Mouse (Mus musculus) neural tube, embryonic 15.5 days (tissue): ENCODE data around the gene Agmo. TPM values are rescaled to one million over a fixed set of nuclear protein-coding genes. Genes with fewer than 3 reads are reported as not detected.

ENCODE experiments used
- ATAC-seq: fragments of 200-750 bp; cut with Nextera tagmentation; 2 replicates; pipeline ENCODE4 v1.8.0; 2017; ENCODE audit warnings: mild to moderate bottlenecking, moderate TSS enrichment, moderate library complexity; ENCODE audit not compliant: low FRiP score
- H3K27ac ChIP-seq: fragments of 300-500 bp; sonication (generic); replicated peaks from 2 replicates; pipeline ENCODE4 v1.5.1; 2015; ENCODE audit warnings: mild to moderate bottlenecking, inconsistent platforms
- H3K27me3 ChIP-seq: fragments of 300-500 bp; sonication (generic); replicated peaks from 2 replicates; pipeline ENCODE4 v1.6.1; 2015; ENCODE audit warnings: inconsistent platforms
- H3K36me3 ChIP-seq: fragments of 300-500 bp; sonication (generic); 2 replicates; pipeline ENCODE4 v1.6.1; 2015; ENCODE audit warnings: inconsistent platforms
- H3K4me1 ChIP-seq: fragments of 300-500 bp; sonication (generic); 2 replicates; pipeline ENCODE4 v1.6.1; 2015; ENCODE audit warnings: inconsistent platforms
- H3K4me2 ChIP-seq: fragments of 300-500 bp; sonication (generic); 2 replicates; pipeline ENCODE4 v1.6.1; 2015; ENCODE audit warnings: inconsistent platforms, mild to moderate bottlenecking, moderate library complexity
- H3K4me3 ChIP-seq: fragments of 300-500 bp; sonication (generic); replicated peaks from 2 replicates; pipeline ENCODE4 v1.5.1; 2015; ENCODE audit warnings: mild to moderate bottlenecking, inconsistent platforms
- H3K9ac ChIP-seq: fragments of 300-500 bp; sonication (generic); replicated peaks from 2 replicates; pipeline ENCODE4 v1.6.1; 2015; ENCODE audit warnings: mild to moderate bottlenecking, inconsistent platforms
- H3K9me3 ChIP-seq: fragments of 300-500 bp; sonication (generic); replicated peaks from 2 replicates; pipeline ENCODE4 v1.6.1; 2016; ENCODE audit warnings: inconsistent platforms
- WGBS: fragments of 180-500 bp; shearing (Covaris S2); methylation state at CpG from one replicate; pipeline ENCODE4 v1.1.7; 2015; ENCODE audit warnings: mixed read lengths; 5-methylcytosine and 5-hydroxymethylcytosine counted together
- polyA plus RNA-seq: library from polyadenylated mRNA; unstranded; fragments of >200 nt; fragmentation: Nextera tagmentation; extraction: Ambion mirVana; gene quantifications from 2 replicates; pipeline ENCODE4 v1.2.1, GENCODE M21; 2015

Agmo gene
- 1.1 and 1.7 TPM in 2 replicates for polyA plus RNA-seq

DNA sequence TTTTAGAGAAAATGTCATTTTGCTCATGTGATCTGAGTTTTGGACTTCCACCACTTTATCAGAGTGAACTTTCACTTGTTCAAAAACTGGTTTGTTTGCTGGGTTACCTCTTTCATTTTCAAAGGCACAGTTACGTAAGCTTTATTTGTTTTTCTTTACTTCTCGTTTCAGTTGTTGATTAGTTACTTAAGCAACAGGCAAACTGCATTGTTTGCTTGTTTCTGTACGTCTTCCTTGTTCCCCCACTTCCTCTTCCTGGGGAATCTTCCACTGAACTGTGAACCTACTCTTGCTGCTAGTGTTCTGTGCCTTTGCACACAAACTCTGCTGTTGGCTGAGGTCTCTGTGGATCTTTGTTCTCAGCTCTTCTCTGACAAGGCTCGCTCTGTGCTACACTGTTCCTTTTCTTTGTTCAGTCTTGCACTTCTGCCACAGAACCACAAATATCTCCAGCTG, at the start of gene Agmo:
Gene Agmo, plus strand, starts transcription at position 76 of the 456 bp plus-strand sequence.
- WGBS = 62% methylated on average over 4 of the region's 4 CpGs
- Histone ChIP-seq H3K4me2 (0 out of 2 replicates have a peak within 1 kb of the TSS, but pooled peaks have one; percentile 5), H3K4me3 (no peak within 1 kb of the TSS), H3K27me3 (no peaks in the 10 kb centered on the region), H3K27ac (no peak within 1 kb of the TSS), H3K9me3 (no peaks in the 10 kb centered on the region), H3K4me1 (no peaks in the 10 kb centered on the region), H3K9ac (no peak within 1 kb of the TSS), H3K36me3 (no peaks in the 10 kb centered on the region)
- ATAC-seq = no peak

GRCm38 (mm10) chr12:37231119-37231518, 10.3 kb upstream of the Agmo start:
- no peak overlapping the region for H3K27ac ChIP-seq
- H3K9ac ChIP-seq = no peak overlapping the region
- 95% methylated on average over 1 of the region's 1 CpGs for WGBS
- no peak for ATAC-seq
- H3K4me2 ChIP-seq = no peak overlapping the region
- H3K9me3 ChIP-seq = no peaks in the 10 kb centered on the region
- H3K36me3 ChIP-seq = no peaks in the 10 kb centered on the region
- H3K4me3 ChIP-seq = no peak overlapping the region
- no peaks in the 10 kb centered on the region for H3K4me1 ChIP-seq
- no peaks in the 10 kb centered on the region for H3K27me3 ChIP-seq

DNA sequence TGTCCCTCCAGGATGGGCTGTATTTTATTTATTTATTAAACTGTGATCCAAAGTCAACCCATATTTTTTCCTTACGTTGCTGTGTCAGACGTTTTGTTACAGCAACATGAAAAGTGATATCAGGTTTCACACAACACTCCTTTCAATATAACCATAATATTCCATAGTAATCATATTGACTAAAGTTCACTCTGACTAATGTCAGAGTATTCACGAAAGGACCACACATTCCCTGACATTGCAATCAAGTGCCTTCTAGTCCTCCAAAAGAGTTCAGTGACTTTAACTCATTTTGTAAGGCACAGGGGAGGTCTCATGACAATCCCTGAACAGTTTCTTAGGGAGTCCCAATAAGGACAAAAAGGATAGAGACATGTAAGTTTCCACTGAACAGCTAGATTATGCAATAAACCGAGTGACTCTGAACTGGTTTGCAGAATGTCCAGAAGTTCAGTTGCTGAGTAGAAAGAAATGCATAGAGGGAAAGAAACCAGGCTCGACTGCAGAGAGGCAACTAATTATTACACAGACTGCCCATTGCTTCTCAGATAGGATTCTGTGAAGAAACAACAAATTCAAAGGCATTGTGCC, 371 bp upstream of the Agmo start:
- 78% methylated on average over 5 of the region's 5 CpGs for WGBS
- H3K4me2 ChIP-seq = no peak overlapping the region
- no peak overlapping the region for H3K9ac ChIP-seq
- no peak overlapping the region for H3K27ac ChIP-seq
- H3K4me3 ChIP-seq = no peak overlapping the region
- H3K27me3 ChIP-seq = no peaks in the 10 kb centered on the region
- H3K9me3 ChIP-seq = no peaks in the 10 kb centered on the region
- no peaks in the 10 kb centered on the region for H3K4me1 ChIP-seq
- no peak for ATAC-seq
- no peaks in the 10 kb centered on the region for H3K36me3 ChIP-seq

DNA sequence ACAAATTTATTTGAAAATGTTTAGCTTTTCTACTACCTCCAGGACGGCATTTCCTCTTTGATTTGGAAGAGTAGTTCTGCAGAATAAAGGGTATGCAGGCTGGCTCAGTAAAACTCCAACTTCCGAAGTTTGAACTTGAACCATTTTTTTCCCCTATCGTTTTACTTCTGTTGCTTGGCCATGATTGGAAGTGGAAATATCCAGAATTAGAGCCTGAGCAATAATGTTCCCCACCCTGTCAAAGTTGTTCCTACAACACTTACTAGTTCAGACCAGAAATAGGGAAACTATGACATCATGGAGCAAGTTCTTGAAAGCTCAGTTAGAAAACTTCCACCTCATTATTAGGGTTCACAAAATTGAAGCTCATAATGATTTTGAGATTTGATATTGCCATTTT, 1.0 kb downstream of the Agmo start:
- WGBS = 91% methylated on average over 3 of the region's 3 CpGs
- no peaks in the 10 kb centered on the region for H3K27me3 ChIP-seq
- no peak overlapping the region for H3K27ac ChIP-seq
- no peaks in the 10 kb centered on the region for H3K36me3 ChIP-seq
- no peak for ATAC-seq
- no peak overlapping the region for H3K4me2 ChIP-seq
- no peaks in the 10 kb centered on the region for H3K4me1 ChIP-seq
- H3K4me3 ChIP-seq = no peak overlapping the region
- H3K9me3 ChIP-seq = no peaks in the 10 kb centered on the region
- no peak overlapping the region for H3K9ac ChIP-seq

- no peak for ATAC-seq
- Histone ChIP-seq H3K4me2 (no peak overlapping the region), H3K4me1 (no peaks in the 10 kb centered on the region), H3K27me3 (no peaks in the 10 kb centered on the region), H3K27ac (no peak overlapping the region), H3K9ac (no peak overlapping the region), H3K9me3 (no peaks in the 10 kb centered on the region), H3K4me3 (no peak overlapping the region), H3K36me3 (no peaks in the 10 kb centered on the region)
- 93% methylated on average over 1 of the region's 1 CpGs for WGBS
Observed at GRCm38 (mm10) chr12:37244876-37245275, 3.4 kb downstream of the Agmo start.

- Histone ChIP-seq H3K4me2 (no peak overlapping the region), H3K36me3 (no peaks in the 10 kb centered on the region), H3K4me3 (no peak overlapping the region), H3K27ac (no peak overlapping the region), H3K9me3 (no peaks in the 10 kb centered on the region), H3K27me3 (no peaks in the 10 kb centered on the region), H3K9ac (no peak overlapping the region), H3K4me1 (no peaks in the 10 kb centered on the region)
- no peak for ATAC-seq
- 92% methylated on average over 5 of the region's 5 CpGs for WGBS
Observed at GRCm38 (mm10) chr12:37251688-37252087, 10.2 kb downstream of the Agmo start.

DNA sequence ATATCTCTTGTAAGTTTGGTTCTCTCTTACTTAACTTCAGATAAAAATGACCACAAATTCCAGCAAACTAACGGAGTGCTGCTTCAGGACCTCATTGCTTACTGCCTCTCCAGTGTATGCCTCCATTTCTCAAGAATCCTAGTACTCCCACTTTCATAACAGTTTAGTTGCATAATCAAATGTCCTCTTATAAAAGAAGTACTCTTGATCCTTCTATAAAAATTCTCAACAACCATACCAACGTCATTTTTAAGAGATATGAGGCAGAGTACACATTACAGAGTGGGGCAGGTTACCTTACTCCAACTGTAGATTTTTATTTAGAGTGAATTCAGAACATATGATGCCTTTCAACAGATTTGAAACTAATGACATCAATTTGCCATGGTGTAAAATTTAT, 15.7 kb downstream of the Agmo start:
- no peak overlapping the region for H3K9ac ChIP-seq
- H3K4me3 ChIP-seq = no peak overlapping the region
- no peaks in the 10 kb centered on the region for H3K4me1 ChIP-seq
- no peaks in the 10 kb centered on the region for H3K36me3 ChIP-seq
- ATAC-seq = no peak
- H3K4me2 ChIP-seq = no peak overlapping the region
- no peaks in the 10 kb centered on the region for H3K27me3 ChIP-seq
- H3K27ac ChIP-seq = no peak overlapping the region
- 85% methylated on average over 2 of the region's 2 CpGs for WGBS
- H3K9me3 ChIP-seq = no peaks in the 10 kb centered on the region

DNA sequence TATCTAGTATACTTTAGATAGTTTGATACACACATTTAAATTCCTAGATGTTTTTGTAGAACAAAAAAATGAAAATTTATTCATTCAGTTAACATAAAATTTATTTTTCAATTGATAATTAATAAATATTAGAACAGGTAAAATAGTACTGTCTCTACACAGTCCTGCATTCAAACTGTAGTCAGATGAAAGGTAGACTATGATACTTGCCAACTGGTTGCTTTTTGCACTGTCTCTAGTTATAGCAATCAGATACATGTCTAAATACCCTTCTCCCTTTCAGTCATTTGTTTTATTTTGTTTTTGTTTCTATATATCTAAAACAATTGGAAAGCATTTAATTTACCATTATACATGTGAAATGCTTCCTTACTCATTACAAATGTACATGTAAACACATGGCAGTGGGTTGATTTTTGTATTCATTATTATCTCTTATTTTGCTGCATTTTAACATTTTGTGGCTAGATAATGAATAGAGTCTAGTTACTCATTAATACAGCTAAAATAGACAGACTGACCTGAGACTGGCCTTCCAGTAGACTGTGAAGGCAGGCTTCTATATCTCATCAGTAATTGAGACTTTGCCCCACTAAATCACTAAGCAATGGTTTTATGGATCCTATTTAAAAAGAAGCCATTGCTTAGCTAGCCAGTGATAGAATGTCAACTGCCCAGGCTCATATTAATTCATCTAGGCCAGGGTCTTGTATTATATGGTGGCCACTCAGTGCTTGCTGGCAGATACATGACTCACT, 18.5 kb downstream of the Agmo start:
- ATAC-seq = no peak
- Histone ChIP-seq H3K4me3 (no peak overlapping the region), H3K9ac (no peak overlapping the region), H3K4me2 (no peak overlapping the region), H3K4me1 (no peaks in the 10 kb centered on the region), H3K36me3 (no peaks in the 10 kb centered on the region), H3K27me3 (no peaks in the 10 kb centered on the region), H3K27ac (no peak overlapping the region), H3K9me3 (no peaks in the 10 kb centered on the region)

- H3K9me3 ChIP-seq = no peaks in the 10 kb centered on the region
- 92% methylated on average over 3 of the region's 3 CpGs for WGBS
- no peak for ATAC-seq
- H3K27ac ChIP-seq = no peak overlapping the region
- no peak overlapping the region for H3K9ac ChIP-seq
- no peaks in the 10 kb centered on the region for H3K36me3 ChIP-seq
- H3K4me1 ChIP-seq = no peaks in the 10 kb centered on the region
- H3K4me2 ChIP-seq = no peak overlapping the region
- no peaks in the 10 kb centered on the region for H3K27me3 ChIP-seq
- no peak overlapping the region for H3K4me3 ChIP-seq
Observed at GRCm38 (mm10) chr12:37263685-37264084, 22.2 kb downstream of the Agmo start.

DNA sequence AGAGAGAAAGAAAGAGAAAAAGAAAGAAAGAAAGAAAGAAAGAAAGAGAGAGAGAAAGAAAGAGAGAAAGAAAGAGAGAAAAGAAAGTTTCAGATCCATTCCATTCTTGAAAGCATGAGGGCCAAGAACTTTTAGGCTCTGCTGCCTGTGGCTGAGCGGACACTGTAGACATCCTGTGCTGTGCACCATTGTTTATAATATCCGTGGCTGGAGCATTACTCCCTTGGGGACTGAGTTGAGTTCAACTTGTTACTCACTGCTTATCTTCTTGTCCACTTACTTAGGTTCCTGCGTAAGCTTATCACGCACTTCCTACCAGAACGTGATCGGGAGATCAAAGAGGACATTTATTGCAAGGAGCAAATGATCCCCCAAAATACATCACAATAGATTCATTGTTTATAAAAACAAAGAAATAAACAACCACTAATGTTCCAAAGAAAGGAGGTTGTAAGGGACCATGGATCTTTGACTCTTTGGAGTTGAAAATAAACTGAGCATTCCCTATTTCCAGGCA, 27.3 kb downstream of the Agmo start:
- ATAC-seq = no peak

DNA sequence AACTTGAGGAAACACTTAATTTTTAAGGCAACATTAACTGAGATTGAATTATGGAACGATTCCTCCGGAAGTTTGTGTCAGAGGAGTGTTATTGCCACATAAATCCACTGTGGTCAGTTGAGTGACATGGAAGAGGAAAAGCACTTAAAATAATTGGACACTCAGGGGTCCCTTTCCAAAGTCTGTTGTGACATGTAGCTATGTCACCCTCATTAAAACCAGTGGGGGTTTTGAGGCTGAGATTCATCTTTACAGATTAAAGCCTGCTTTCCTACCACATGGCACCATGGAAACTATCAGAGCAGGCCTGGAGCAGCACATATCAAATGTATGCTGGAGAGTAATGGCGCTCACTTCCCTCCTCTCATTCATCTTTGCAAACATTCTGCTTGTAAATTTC, 31.2 kb downstream of the Agmo start:
- Histone ChIP-seq H3K27ac (no peak overlapping the region), H3K9ac (no peak overlapping the region), H3K9me3 (no peaks in the 10 kb centered on the region), H3K27me3 (no peaks in the 10 kb centered on the region), H3K36me3 (no peaks in the 10 kb centered on the region), H3K4me2 (no peak overlapping the region), H3K4me3 (no peak overlapping the region), H3K4me1 (no peaks in the 10 kb centered on the region)
- WGBS = 64% methylated on average over 3 of the region's 3 CpGs
- no peak for ATAC-seq

More for the DNA sequence above, 27.3 kb downstream of the Agmo start:
- H3K36me3 ChIP-seq = no peaks in the 10 kb centered on the region
- H3K4me3 ChIP-seq = no peak overlapping the region
- no peaks in the 10 kb centered on the region for H3K9me3 ChIP-seq
- H3K4me1 ChIP-seq = no peaks in the 10 kb centered on the region
- H3K27me3 ChIP-seq = no peaks in the 10 kb centered on the region
- WGBS = 36% methylated on average over 6 of the region's 6 CpGs
- no peak overlapping the region for H3K4me2 ChIP-seq
- H3K27ac ChIP-seq = no peak overlapping the region
- no peak overlapping the region for H3K9ac ChIP-seq

GRCm38 (mm10) chr12:37273964-37274657, 32.7 kb downstream of the Agmo start:
- ATAC-seq = no peak
- Histone ChIP-seq H3K27me3 (no peaks in the 10 kb centered on the region), H3K9ac (no peak overlapping the region), H3K36me3 (no peaks in the 10 kb centered on the region), H3K4me2 (no peak overlapping the region), H3K4me3 (no peak overlapping the region), H3K4me1 (no peaks in the 10 kb centered on the region), H3K9me3 (no peaks in the 10 kb centered on the region), H3K27ac (no peak overlapping the region)
- 75% methylated on average over 5 of the region's 5 CpGs for WGBS
